8 mouse cellular contexts compared by ENCODE assay signal in the genomic region with DNA sequence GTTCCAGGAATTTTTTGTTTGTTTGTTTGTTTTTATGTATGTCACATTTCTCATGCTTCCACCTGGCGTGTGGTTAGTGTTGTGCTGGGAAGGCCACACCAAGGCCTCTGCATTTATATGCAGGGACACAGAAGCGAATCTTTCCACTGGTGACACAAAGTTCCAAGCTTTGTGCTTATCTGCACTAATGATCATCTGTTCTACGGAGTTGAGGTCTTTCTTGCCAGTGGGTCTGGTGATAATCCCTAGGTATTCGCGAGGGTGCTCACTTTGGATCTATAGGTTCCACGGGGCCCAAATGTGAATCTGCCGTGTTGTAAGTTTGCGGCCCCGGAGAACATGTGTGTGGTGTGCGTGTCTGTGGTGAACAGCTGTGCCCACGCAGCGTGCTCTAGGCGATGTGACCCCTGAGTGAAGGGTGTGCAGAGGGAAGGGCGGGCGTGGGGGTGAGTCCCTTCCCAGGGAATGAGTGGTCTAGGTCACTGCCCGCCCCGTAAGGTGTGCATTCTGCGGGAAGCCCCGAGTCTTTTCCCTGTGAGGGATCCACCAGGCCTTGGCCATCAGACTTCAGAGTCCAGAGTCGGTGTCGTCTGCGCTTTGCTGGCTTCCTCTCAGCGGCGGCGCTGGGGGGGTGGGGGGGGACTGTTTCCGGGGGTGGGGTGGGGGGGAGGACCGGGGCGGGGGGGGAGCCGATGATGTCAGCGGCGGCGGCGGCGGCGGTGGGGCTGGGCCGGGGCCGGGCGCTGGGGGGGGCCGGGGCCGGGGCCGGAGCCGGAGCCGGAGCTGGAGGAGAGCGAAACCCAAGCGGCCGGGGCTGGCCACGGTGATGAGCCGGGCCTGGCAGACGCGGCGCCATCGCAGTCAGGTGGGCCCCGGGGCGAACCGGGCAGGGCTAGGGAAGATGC. TPM values are rescaled to one million over a fixed set of nuclear protein-coding genes. Genes with fewer than 3 reads are reported as not detected.
A peak's percentile ranks its signal among the peaks of the same experiment; 100 is the strongest.
DNase-seq lines count a peak whose midpoint lies in the region; ATAC-seq and TF ChIP-seq lines count a peak whose summit lies in the region.

A gene (plus strand): TSS at position 692 of the 905 bp plus-strand sequence.

- 18% methylated on average over 45 of the region's 55 CpGs for WGBS in kidney, adult 2 months
- WGBS in midbrain, postnatal 0 days = 18% methylated on average over 34 of the region's 55 CpGs

- no peaks in the 10 kb centered on the region for H3K79me2 ChIP-seq in C2C12 (ENCODE audit: control insufficient read depth, insufficient read depth)

- H3K27me3 ChIP-seq in C2C12 (ENCODE audit: control insufficient read depth, insufficient read depth, insufficient read length) = no peaks in the 10 kb centered on the region
- no peaks in the 10 kb centered on the region for H3K27me3 ChIP-seq in kidney, adult 2 months (replicated peaks; ENCODE audit: control insufficient read depth, insufficient read depth, low read length)
- H3K27me3 ChIP-seq in midbrain, postnatal 0 days (ENCODE audit: insufficient read depth, low read length) = no peaks in the 10 kb centered on the region

- no peak for TF ChIP-seq POLR2A in kidney, adult 2 months (IDR thresholded peaks at IDR 0.05; ENCODE audit: low read depth, low read length)

- peaks cover 10% of the 10 kb centered on the region for H3K4me1 ChIP-seq in kidney, adult 2 months (ENCODE audit: control insufficient read depth, insufficient read depth, low read length)
- H3K4me1 ChIP-seq in midbrain, postnatal 0 days (ENCODE audit: insufficient read depth, low read length) = peaks cover 13% of the 10 kb centered on the region

- peak within 1 kb of the TSS; percentile 75 for H3K4me3 ChIP-seq in C2C12 (ENCODE audit: insufficient read depth, poor library complexity, severe bottlenecking)
- H3K4me3 ChIP-seq in kidney, adult 2 months (ENCODE audit: insufficient read depth, low read depth, low read length) = peak within 1 kb of the TSS; percentile 82
- H3K4me3 ChIP-seq in midbrain, postnatal 0 days (ENCODE audit: low read depth, low read length) = peak within 1 kb of the TSS; percentile 90

- DNase-seq in R1 (ENCODE audit: low read depth, low spot score) (peak; percentile 51), liver (peak; percentile 44)
- DNase-seq in embryo, embryonic 10.5 days (ENCODE audit: low spot score) = peak; percentile 39
- DNase-seq in heart, adult 8-10 months (ENCODE audit: low spot score) = no peak
- DNase-seq in kidney, adult 2 months = peak; percentile 51
- DNase-seq in midbrain, postnatal 0 days (ENCODE audit: low spot score) = peak; percentile 35
- DNase-seq in thymus, postnatal 0 days (ENCODE audit: low spot score) = peak; percentile 53

- H3K36me3 ChIP-seq in C2C12 (ENCODE audit: control insufficient read depth, insufficient read depth) = no peaks in the 10 kb centered on the region
- no peaks in the 10 kb centered on the region for H3K36me3 ChIP-seq in kidney, adult 2 months (ENCODE audit: control insufficient read depth, insufficient read depth, low read length)
- H3K36me3 ChIP-seq in midbrain, postnatal 0 days (ENCODE audit: insufficient read depth, low read length) = no peaks in the 10 kb centered on the region

- peak within 1 kb of the TSS; percentile 100 for H3K9ac ChIP-seq in midbrain, postnatal 0 days (replicated peaks; ENCODE audit: low read length, poor library complexity, severe bottlenecking)

- peak; percentile 64 for ATAC-seq in midbrain, postnatal 0 days (ENCODE audit: low FRiP score)

- H3K79me3 ChIP-seq in C2C12 (ENCODE audit: low read depth) = no peaks in the 10 kb centered on the region

- no peak for TF ChIP-seq CTCF in C2C12 (IDR thresholded peaks at IDR 0.05; ENCODE audit: control insufficient read depth, insufficient read depth, insufficient read length)
- no peak for TF ChIP-seq CTCF in kidney, adult 2 months (conservative IDR thresholded peaks at IDR 0.05; ENCODE audit: insufficient read depth, insufficient read length, low read depth, low read length)
- no peak for TF ChIP-seq CTCF in midbrain, postnatal 0 days (IDR thresholded peaks at IDR 0.05)

- peak within 1 kb of the TSS; percentile 79 for H3K27ac ChIP-seq in kidney, adult 2 months (ENCODE audit: insufficient read depth, low read depth, low read length)
- peak within 1 kb of the TSS; percentile 90 for H3K27ac ChIP-seq in midbrain, postnatal 0 days (ENCODE audit: low read depth, low read length)

- H3ac ChIP-seq in C2C12 (ENCODE audit: control insufficient read depth, insufficient read length, low read depth) = peak within 1 kb of the TSS; percentile 50

- peak within 1 kb of the TSS; percentile 71 for H3K4me2 ChIP-seq in midbrain, postnatal 0 days (ENCODE audit: low read depth, low read length, poor library complexity, severe bottlenecking)

- H3K9me3 ChIP-seq in midbrain, postnatal 0 days (ENCODE audit: low read length) = no peaks in the 10 kb centered on the region

TF ChIP-seq in C2C12, 6 proteins besides CTCF, POLR2A, EP300 and RAD21:
- TF ChIP-seq MYOD1 (IDR thresholded peaks at IDR 0.05; ENCODE audit: control insufficient read depth, insufficient read length, low read depth) (no peak), FOSL1 (IDR thresholded peaks at IDR 0.05; ENCODE audit: insufficient read depth, low read length, poor library complexity, severe bottlenecking) (no peak), CEBPB (IDR thresholded peaks at IDR 0.05; ENCODE audit: low read depth) (no peak), USF1 (IDR thresholded peaks at IDR 0.05; ENCODE audit: low read depth) (no peak), MAX (IDR thresholded peaks at IDR 0.05) (no peak), MYOG (IDR thresholded peaks at IDR 0.05; ENCODE audit: control insufficient read depth, extremely low read depth, insufficient read length) (no peak)

RNA-seq across cellular contexts. Expression of the gene that starts here (rescaled TPM):
- polyA plus RNA-seq in C2C12 (2012; fragmentation: generic; extraction: Trizol) = 3.0 TPM
- 10 to 100 TPM; 43.7 to 52.4 (median 49.3) TPM for total RNA-seq in heart, adult 8-10 months (2022)
- 22.3 and 24.4 TPM in 2 replicates for polyA plus RNA-seq in kidney, adult 2 months (2012; rRNA removed)
- total RNA-seq in midbrain, postnatal 0 days (2014; rRNA removed) = 31.5 and 34.3 TPM in 2 replicates
- polyA plus RNA-seq in midbrain, postnatal 0 days (2015; fragmentation: Nextera tagmentation; extraction: Ambion mirVana) = 4.4 and 5.0 TPM in 2 replicates
- polyA plus RNA-seq in thymus, postnatal 0 days (2015; fragmentation: Nextera tagmentation; extraction: Ambion mirVana) = 2.5 and 2.6 TPM in 2 replicates
